Mouse (Mus musculus) erythroid progenitor cell, adult 5-6 weeks (primary cell): Measurements from ENCODE around the gene Lce1f. TPM values are rescaled to one million over a fixed set of nuclear protein-coding genes. Genes with fewer than 3 reads are reported as not detected.

ENCODE experiments used
- ATAC-seq: replicated peaks from 2 replicates; pipeline ENCODE4 v1.8.0; 2016; ENCODE audit warnings: moderate number of reproducible peaks, mild to moderate bottlenecking, moderate TSS enrichment, inconsistent platforms; ENCODE audit not compliant: poor library complexity, low FRiP score, severe bottlenecking
- total RNA-seq, 2 experiments: library from RNA; stranded (forward) in 1 of 2; stranded (reverse) in 1 of 2; fragments of 150-400 nt in 1 of 2; fragments of 186-747, 209-891 nt in 1 of 2; gene quantifications; 2 replicates each; pipeline versions ENCODE4 v1.2.3 to v1.2.4; 2015 to 2017; ENCODE audit warnings: low replicate concordance in 2 of 2

Gene Lce1f
- total RNA-seq (2015; ENCODE audit: low replicate concordance) (not detected in 2 replicates), total RNA-seq (2017; ENCODE audit: low replicate concordance) (not detected in 2 replicates)

GRCm38 (mm10) chr3:92720250-92720649 is at the start of gene Lce1f:
Lce1f (minus strand) TSS chr3:92720350.
- ATAC-seq: no peak

- no peak for ATAC-seq
These were observed 44.8 kb upstream of the Lce1f start, which contains the start of gene Lce1h for GRCm38 (mm10) chr3:92764965-92765364. Lce1h (minus strand) TSS chr3:92765065.

- ATAC-seq: no peak
These were observed 33.0 kb upstream of the Lce1f start for GRCm38 (mm10) chr3:92753197-92753596.

- ATAC-seq: no peak
These were observed 32.1 kb upstream of the Lce1f start, which contains the start of gene Lce1g for GRCm38 (mm10) chr3:92752238-92752637. Lce1g (minus strand) TSS chr3:92752338.

- no peak for ATAC-seq
These were observed 18.8 kb upstream of the Lce1f start, which contains the start of gene Gm38119 for GRCm38 (mm10) chr3:92738996-92739395. Gm38119 (minus strand) TSS chr3:92739096.

GRCm38 (mm10) chr3:92722631-92723030 is 2.5 kb upstream of the Lce1f start:
- ATAC-seq: no peak

GRCm38 (mm10) chr3:92715122-92715521 is 5.0 kb downstream of the Lce1f start:
- ATAC-seq: no peak

GRCm38 (mm10) chr3:92708974-92709373 is 11.2 kb downstream of the Lce1f start, which contains the start of gene Lce1e:
Lce1e (minus strand) TSS chr3:92709074.
- no peak for ATAC-seq

GRCm38 (mm10) chr3:92694613-92695012 is 25.5 kb downstream of the Lce1f start:
- ATAC-seq: no peak

GRCm38 (mm10) chr3:92691688-92692087 is 28.5 kb downstream of the Lce1f start:
- ATAC-seq: no peak

GRCm38 (mm10) chr3:92689154-92689553 is 31.0 kb downstream of the Lce1f start:
- ATAC-seq: peak; percentile 88

GRCm38 (mm10) chr3:92687110-92687509 is 33.0 kb downstream of the Lce1f start, which contains the start of gene Lce1d:
Lce1d (minus strand) TSS chr3:92687210.
- ATAC-seq: no peak

GRCm38 (mm10) chr3:92678947-92679346 is 41.2 kb downstream of the Lce1f start, which contains the start of gene Lce1c:
Lce1c (plus strand) TSS chr3:92679247.
- ATAC-seq: no peak

- no peak for ATAC-seq
These were observed 49.9 kb downstream of the Lce1f start, which contains the start of gene Lce1a2 for GRCm38 (mm10) chr3:92670215-92670614. Lce1a2 (minus strand) TSS chr3:92670315.

Other genes with a start within 250 kb of the Lce1f start
- not detected in 2 replicates for gene Sprr1a, start 234.5 kb downstream of the Lce1f start, total RNA-seq (2015; ENCODE audit: low replicate concordance)
- not detected in 2 replicates for gene Sprr1a, start 234.5 kb downstream of the Lce1f start, total RNA-seq (2017; ENCODE audit: low replicate concordance)
- not detected in 2 replicates for gene Sprr4, start 219.9 kb downstream of the Lce1f start, total RNA-seq (2015; ENCODE audit: low replicate concordance)
- gene Sprr4, start 219.9 kb downstream of the Lce1f start, total RNA-seq (2017; ENCODE audit: low replicate concordance): not detected in 2 replicates
- not detected in 2 replicates for gene 2310046K23Rik, start 185.8 kb downstream of the Lce1f start, total RNA-seq (2015; ENCODE audit: low replicate concordance)
- gene 2310046K23Rik, start 185.8 kb downstream of the Lce1f start, total RNA-seq (2017; ENCODE audit: low replicate concordance): not detected in 2 replicates
- not detected in 2 replicates for gene Ivl, start 146.6 kb downstream of the Lce1f start, total RNA-seq (2015; ENCODE audit: low replicate concordance)
- 0.39 TPM in 1 of 2 replicates, not detected in the other for gene Ivl, start 146.6 kb downstream of the Lce1f start, total RNA-seq (2017; ENCODE audit: low replicate concordance)
- gene Smcp, start 131.4 kb downstream of the Lce1f start, total RNA-seq (2015; ENCODE audit: low replicate concordance): not detected in 2 replicates
- gene Smcp, start 131.4 kb downstream of the Lce1f start, total RNA-seq (2017; ENCODE audit: low replicate concordance): not detected in 2 replicates
- not detected in 2 replicates for gene 2210017I01Rik, start 112.9 kb downstream of the Lce1f start, total RNA-seq (2015; ENCODE audit: low replicate concordance)
- gene 2210017I01Rik, start 112.9 kb downstream of the Lce1f start, total RNA-seq (2017; ENCODE audit: low replicate concordance): not detected in 2 replicates
- gene Lce6a, start 98.7 kb downstream of the Lce1f start, total RNA-seq (2015; ENCODE audit: low replicate concordance): not detected in 2 replicates
- not detected in 2 replicates for gene Lce6a, start 98.7 kb downstream of the Lce1f start, total RNA-seq (2017; ENCODE audit: low replicate concordance)
- gene Lce1a1, start 72.0 kb downstream of the Lce1f start, total RNA-seq (2015; ENCODE audit: low replicate concordance): not detected in 2 replicates
- gene Lce1a1, start 72.0 kb downstream of the Lce1f start, total RNA-seq (2017; ENCODE audit: low replicate concordance): not detected in 2 replicates
- gene Lce1b, start 63.4 kb downstream of the Lce1f start, total RNA-seq (2015; ENCODE audit: low replicate concordance): not detected in 2 replicates
- gene Lce1b, start 63.4 kb downstream of the Lce1f start, total RNA-seq (2017; ENCODE audit: low replicate concordance): not detected in 2 replicates
- gene Lce1a2, start 50.0 kb downstream of the Lce1f start, total RNA-seq (2015; ENCODE audit: low replicate concordance): not detected in 2 replicates
- gene Lce1a2, start 50.0 kb downstream of the Lce1f start, total RNA-seq (2017; ENCODE audit: low replicate concordance): not detected in 2 replicates
- gene Lce1c, start 41.1 kb downstream of the Lce1f start, total RNA-seq (2015; ENCODE audit: low replicate concordance): not detected in 2 replicates
- gene Lce1c, start 41.1 kb downstream of the Lce1f start, total RNA-seq (2017; ENCODE audit: low replicate concordance): not detected in 2 replicates
- gene Lce1d, start 33.1 kb downstream of the Lce1f start, total RNA-seq (2015; ENCODE audit: low replicate concordance): not detected in 2 replicates
- gene Lce1d, start 33.1 kb downstream of the Lce1f start, total RNA-seq (2017; ENCODE audit: low replicate concordance): not detected in 2 replicates
- gene Lce1e, start 11.3 kb downstream of the Lce1f start, total RNA-seq (2015; ENCODE audit: low replicate concordance): not detected in 2 replicates
- not detected in 2 replicates for gene Lce1e, start 11.3 kb downstream of the Lce1f start, total RNA-seq (2017; ENCODE audit: low replicate concordance)
- not detected in 2 replicates for gene Gm38119, start 18.7 kb upstream of the Lce1f start, total RNA-seq (2015; ENCODE audit: low replicate concordance)
- not detected in 2 replicates for gene Gm38119, start 18.7 kb upstream of the Lce1f start, total RNA-seq (2017; ENCODE audit: low replicate concordance)
- not detected in 2 replicates for gene Lce1g, start 32.0 kb upstream of the Lce1f start, total RNA-seq (2015; ENCODE audit: low replicate concordance)
- not detected in 2 replicates for gene Lce1g, start 32.0 kb upstream of the Lce1f start, total RNA-seq (2017; ENCODE audit: low replicate concordance)
- not detected in 2 replicates for gene Lce1h, start 44.7 kb upstream of the Lce1f start, total RNA-seq (2015; ENCODE audit: low replicate concordance)
- not detected in 2 replicates for gene Lce1h, start 44.7 kb upstream of the Lce1f start, total RNA-seq (2017; ENCODE audit: low replicate concordance)
- not detected in 2 replicates for gene Lce1i, start 58.5 kb upstream of the Lce1f start, total RNA-seq (2015; ENCODE audit: low replicate concordance)
- not detected in 2 replicates for gene Lce1i, start 58.5 kb upstream of the Lce1f start, total RNA-seq (2017; ENCODE audit: low replicate concordance)
- not detected in 2 replicates for gene Lce1j, start 70.2 kb upstream of the Lce1f start, total RNA-seq (2015; ENCODE audit: low replicate concordance)
- gene Lce1j, start 70.2 kb upstream of the Lce1f start, total RNA-seq (2017; ENCODE audit: low replicate concordance): not detected in 2 replicates
- gene Lce1k, start 87.5 kb upstream of the Lce1f start, total RNA-seq (2015; ENCODE audit: low replicate concordance): not detected in 2 replicates
- gene Lce1k, start 87.5 kb upstream of the Lce1f start, total RNA-seq (2017; ENCODE audit: low replicate concordance): not detected in 2 replicates
- gene Kprp, start 106.9 kb upstream of the Lce1f start, total RNA-seq (2015; ENCODE audit: low replicate concordance): not detected in 2 replicates
- not detected in 2 replicates for gene Kprp, start 106.9 kb upstream of the Lce1f start, total RNA-seq (2017; ENCODE audit: low replicate concordance)
- not detected in 2 replicates for gene Lce1l, start 130.9 kb upstream of the Lce1f start, total RNA-seq (2015; ENCODE audit: low replicate concordance)
- gene Lce1l, start 130.9 kb upstream of the Lce1f start, total RNA-seq (2017; ENCODE audit: low replicate concordance): not detected in 2 replicates
- gene 2310050C09Rik, start 149.9 kb upstream of the Lce1f start, total RNA-seq (2015; ENCODE audit: low replicate concordance): not detected in 2 replicates
- not detected in 2 replicates for gene 2310050C09Rik, start 149.9 kb upstream of the Lce1f start, total RNA-seq (2017; ENCODE audit: low replicate concordance)
- gene Lce3a, start 205.9 kb upstream of the Lce1f start, total RNA-seq (2015; ENCODE audit: low replicate concordance): not detected in 2 replicates
- not detected in 2 replicates for gene Lce3a, start 205.9 kb upstream of the Lce1f start, total RNA-seq (2017; ENCODE audit: low replicate concordance)
- not detected in 2 replicates for gene Lce3b, start 212.6 kb upstream of the Lce1f start, total RNA-seq (2015; ENCODE audit: low replicate concordance)
- gene Lce3b, start 212.6 kb upstream of the Lce1f start, total RNA-seq (2017; ENCODE audit: low replicate concordance): not detected in 2 replicates
- not detected in 2 replicates for gene Lce3c, start 224.1 kb upstream of the Lce1f start, total RNA-seq (2015; ENCODE audit: low replicate concordance)
- gene Lce3c, start 224.1 kb upstream of the Lce1f start, total RNA-seq (2017; ENCODE audit: low replicate concordance): not detected in 2 replicates
- not detected in 2 replicates for gene Lce3d, start 237.0 kb upstream of the Lce1f start, total RNA-seq (2015; ENCODE audit: low replicate concordance)
- not detected in 2 replicates for gene Lce3d, start 237.0 kb upstream of the Lce1f start, total RNA-seq (2017; ENCODE audit: low replicate concordance)
- gene Lce3e, start 246.7 kb upstream of the Lce1f start, total RNA-seq (2015; ENCODE audit: low replicate concordance): not detected in 2 replicates
- gene Lce3e, start 246.7 kb upstream of the Lce1f start, total RNA-seq (2017; ENCODE audit: low replicate concordance): not detected in 2 replicates